Mouse (Mus musculus) forebrain, embryonic 12.5 days (tissue): Measurements from ENCODE around the gene Ror2. TPM values are rescaled to one million over a fixed set of nuclear protein-coding genes. Genes with fewer than 3 reads are reported as not detected.
A peak's percentile ranks its signal among the peaks of the same experiment; 100 is the strongest.
"Not testable (repeated sequence)": the region's sequence is repeated elsewhere in the genome, so short reads cannot be mapped to it uniquely, and the experiment has no call there.

ENCODE experiments used
- ATAC-seq: fragments of 200-750 bp; cut with Nextera tagmentation; 2 replicates; pipeline ENCODE4 v1.8.0; 2017; ENCODE audit warnings: moderate TSS enrichment; ENCODE audit not compliant: low FRiP score
- H3K27ac ChIP-seq: fragments of 300-500 bp; sonication (generic); 2 replicates; pipeline ENCODE4 v1.5.1; 2016; ENCODE audit warnings: mild to moderate bottlenecking
- H3K27me3 ChIP-seq: fragments of 300-500 bp; sonication (generic); 2 replicates; pipeline ENCODE4 v1.6.1; 2016; ENCODE audit warnings: mild to moderate bottlenecking
- H3K36me3 ChIP-seq: fragments of 300-500 bp; sonication (generic); replicated peaks from 2 replicates; pipeline ENCODE4 v1.6.1; 2016; ENCODE audit warnings: mild to moderate bottlenecking
- H3K4me1 ChIP-seq: fragments of 300-500 bp; sonication (generic); 2 replicates; pipeline ENCODE4 v1.6.1; 2016
- H3K4me2 ChIP-seq: fragments of 300-500 bp; sonication (generic); 2 replicates; pipeline ENCODE4 v1.6.1; 2016; ENCODE audit warnings: mild to moderate bottlenecking, moderate library complexity
- H3K4me3 ChIP-seq: fragments of 300-500 bp; sonication (generic); replicated peaks from 2 replicates; pipeline ENCODE4 v1.5.1; 2016; ENCODE audit warnings: mild to moderate bottlenecking
- H3K9ac ChIP-seq: fragments of 300-500 bp; sonication (generic); 2 replicates; pipeline ENCODE4 v1.6.1; 2016; ENCODE audit warnings: mild to moderate bottlenecking
- H3K9me3 ChIP-seq: fragments of 300-500 bp; sonication (generic); 2 replicates; pipeline ENCODE4 v1.6.1; 2016
- WGBS: fragments of 180-500 bp; shearing (Covaris S2); methylation state at CpG from one replicate; pipeline ENCODE4 v1.1.7; 2016; 5-methylcytosine and 5-hydroxymethylcytosine counted together
- polyA plus RNA-seq: library from polyadenylated mRNA; unstranded; fragments of >200 nt; fragmentation: Nextera tagmentation; extraction: Ambion mirVana; gene quantifications from 2 replicates; pipeline ENCODE4 v1.2.1, GENCODE M21; 2016

The Ror2 gene
- 13.9 and 18.5 TPM in 2 replicates for polyA plus RNA-seq

- Histone ChIP-seq H3K27ac (peak within 1 kb of the TSS; percentile 53; the same call in 1 of the 2 replicates), H3K4me3 (peak within 1 kb of the TSS; percentile 65), H3K4me1 (peaks cover 33% of the 10 kb centered on the region), H3K9ac (peak within 1 kb of the TSS; percentile 80), H3K9me3 (no peaks in the 10 kb centered on the region), H3K27me3 (peaks cover 54% of the 10 kb centered on the region), H3K36me3 (no peaks in the 10 kb centered on the region), H3K4me2 (peak within 1 kb of the TSS; percentile 72)
- under 1% methylated on average over 56 of the region's 68 CpGs for WGBS
- peak; percentile 85 for ATAC-seq
Observed at GRCm38 (mm10) chr13:53285756-53286361, at the start of gene Ror2. Gene Ror2, minus strand, starts transcription at chr13:53286124.

- H3K9me3 ChIP-seq, result no peaks in the 10 kb centered on the region
- WGBS, result 90% methylated on average over 8 of the region's 8 CpGs
Observed at GRCm38 (mm10) chr13:53333769-53334168, 47.8 kb upstream of the Ror2 start.

DNA sequence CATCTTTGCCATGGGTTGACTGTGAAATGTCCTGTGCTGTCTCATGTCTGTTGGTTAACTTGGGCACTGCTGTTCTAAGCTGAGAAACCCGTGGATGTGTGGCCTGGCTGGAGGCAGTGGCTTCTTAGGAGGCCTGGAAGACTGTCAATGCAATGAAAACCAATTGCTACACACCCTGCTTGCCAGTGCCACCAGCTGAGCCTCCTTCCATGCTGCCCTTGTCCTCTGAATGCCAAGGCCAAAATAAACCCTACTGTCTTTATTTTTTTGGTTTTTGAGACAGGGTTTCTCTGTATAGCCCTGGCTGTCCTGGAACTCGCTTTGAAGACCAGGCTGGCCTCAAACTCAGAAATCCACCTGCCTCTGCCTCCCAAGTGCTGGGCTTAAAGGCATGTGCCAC lies 44.3 kb upstream of the Ror2 start:
- Histone ChIP-seq H3K4me2 (no peak overlapping the region), H3K4me1 (no peaks in the 10 kb centered on the region), H3K9ac (no peak overlapping the region), H3K27me3 (no peaks in the 10 kb centered on the region), H3K4me3 (no peak overlapping the region), H3K36me3 (peaks cover 32% of the 10 kb centered on the region), H3K27ac (no peak overlapping the region), H3K9me3 (no peaks in the 10 kb centered on the region)
- ATAC-seq, result no peak
- WGBS, result 77% methylated on average over 2 of the region's 2 CpGs

More at GRCm38 (mm10) chr13:53333769-53334168, 47.8 kb upstream of the Ror2 start:
- no peak overlapping the region for H3K4me2 ChIP-seq
- H3K27ac ChIP-seq, result no peak overlapping the region
- H3K27me3 ChIP-seq, result no peaks in the 10 kb centered on the region
- ATAC-seq, result no peak
- peaks cover 64% of the 10 kb centered on the region for H3K36me3 ChIP-seq
- H3K4me1 ChIP-seq, result no peaks in the 10 kb centered on the region
- no peak overlapping the region for H3K4me3 ChIP-seq
- H3K9ac ChIP-seq, result no peak overlapping the region

DNA sequence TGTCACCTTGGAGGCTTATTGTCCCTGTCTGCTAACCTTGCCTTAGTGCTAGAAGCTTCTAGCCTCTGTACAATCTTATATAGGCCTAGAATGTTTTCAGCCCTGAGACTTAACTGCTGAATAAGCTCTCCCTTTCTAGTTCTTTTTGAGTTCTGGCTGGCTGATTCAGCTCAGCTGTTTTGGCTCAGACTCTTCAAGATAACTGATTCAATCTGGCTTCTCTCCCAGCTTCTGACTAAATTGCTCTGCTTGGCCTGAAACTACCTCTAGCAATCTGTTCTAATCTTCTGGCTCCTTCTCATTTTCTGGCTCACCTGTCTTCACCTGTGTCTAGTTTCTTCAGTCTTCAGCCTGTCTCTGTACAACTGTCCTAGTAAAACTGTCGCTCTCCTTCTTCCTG lies 39.6 kb upstream of the Ror2 start:
- no peak for ATAC-seq
- WGBS, result 94% methylated on average over 1 of the region's 1 CpGs
- Histone ChIP-seq H3K4me1 (no peaks in the 10 kb centered on the region), H3K9ac (no peak overlapping the region), H3K9me3 (no peaks in the 10 kb centered on the region), H3K27ac (no peak overlapping the region), H3K4me2 (no peak overlapping the region), H3K4me3 (no peak overlapping the region), H3K36me3 (no peaks in the 10 kb centered on the region), H3K27me3 (no peaks in the 10 kb centered on the region)

GRCm38 (mm10) chr13:53323661-53324060 lies 37.7 kb upstream of the Ror2 start:
- no peaks in the 10 kb centered on the region for H3K36me3 ChIP-seq
- no peak overlapping the region for H3K4me3 ChIP-seq
- no peaks in the 10 kb centered on the region for H3K9me3 ChIP-seq
- no peaks in the 10 kb centered on the region for H3K27me3 ChIP-seq
- no peak overlapping the region for H3K9ac ChIP-seq
- no peak overlapping the region for H3K4me2 ChIP-seq
- 88% methylated on average over 2 of the region's 2 CpGs for WGBS
- H3K4me1 ChIP-seq, result no peaks in the 10 kb centered on the region
- no peak overlapping the region for H3K27ac ChIP-seq
- no peak for ATAC-seq

- Histone ChIP-seq H3K27ac (no peak overlapping the region), H3K4me3 (no peak overlapping the region), H3K27me3 (no peaks in the 10 kb centered on the region), H3K36me3 (no peaks in the 10 kb centered on the region), H3K9ac (no peak overlapping the region), H3K4me1 (no peaks in the 10 kb centered on the region), H3K9me3 (no peaks in the 10 kb centered on the region), H3K4me2 (no peak overlapping the region)
- no peak for ATAC-seq
- 81% methylated on average over 12 of the region's 12 CpGs for WGBS
Observed at GRCm38 (mm10) chr13:53320899-53321298, 35.0 kb upstream of the Ror2 start.

- Histone ChIP-seq H3K4me1 (no peaks in the 10 kb centered on the region), H3K36me3 (no peaks in the 10 kb centered on the region), H3K27me3 (no peaks in the 10 kb centered on the region), H3K9ac (no peak overlapping the region), H3K9me3 (no peaks in the 10 kb centered on the region), H3K4me3 (no peak overlapping the region), H3K27ac (no peak overlapping the region), H3K4me2 (no peak overlapping the region)
- WGBS, result 73% methylated on average over 11 of the region's 11 CpGs
- no peak for ATAC-seq
Observed at GRCm38 (mm10) chr13:53316515-53317295, 30.8 kb upstream of the Ror2 start.

DNA sequence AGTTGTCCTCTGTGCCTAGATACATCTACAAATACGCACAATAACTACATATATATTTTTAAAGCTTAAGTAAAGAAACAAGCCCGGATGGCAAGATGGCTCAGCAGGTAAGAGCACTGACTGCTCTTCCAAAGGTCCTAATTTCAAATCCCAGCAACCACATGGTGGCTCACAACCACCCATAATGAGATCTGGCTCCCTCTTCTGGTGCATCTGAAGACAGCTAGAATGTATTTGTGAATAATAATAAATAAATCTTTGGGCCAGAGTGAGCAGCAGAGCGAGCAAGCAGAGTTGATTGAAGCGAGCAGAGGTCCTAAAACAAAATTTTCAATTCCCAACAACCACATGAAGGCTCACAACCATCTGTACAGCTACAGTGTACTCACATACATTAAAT lies 29.8 kb upstream of the Ror2 start:
- not testable (repeated sequence) for H3K27me3 ChIP-seq, ATAC-seq, H3K4me1 ChIP-seq, H3K4me3 ChIP-seq, H3K9me3 ChIP-seq, H3K36me3 ChIP-seq, H3K9ac ChIP-seq, H3K27ac ChIP-seq, H3K4me2 ChIP-seq
- 73% methylated on average over 4 of the region's 4 CpGs for WGBS

DNA sequence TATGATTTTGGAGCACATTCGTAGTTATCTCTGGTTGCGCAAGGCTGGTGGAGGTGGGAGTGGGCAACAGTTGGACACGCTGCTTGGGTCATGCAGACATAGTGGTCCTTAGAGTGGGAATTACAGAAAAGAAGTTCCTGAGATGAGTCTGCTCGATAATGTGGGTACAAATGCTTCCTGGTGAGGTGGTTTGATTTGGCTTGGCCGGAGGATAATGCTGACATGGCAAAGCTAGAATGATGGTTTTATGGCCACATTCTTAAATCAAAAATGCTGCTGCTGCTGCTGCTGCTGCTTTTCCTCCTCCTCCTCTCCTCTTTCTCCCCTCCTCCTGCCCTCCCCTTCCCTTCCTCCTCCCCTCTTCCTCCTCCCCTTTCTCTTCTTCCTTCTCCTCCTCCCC lies 24.5 kb upstream of the Ror2 start:
- peaks cover 14% of the 10 kb centered on the region for H3K4me1 ChIP-seq
- 0 out of 2 replicates have a peak, but pooled peaks cover 6% of the 10 kb centered on the region for H3K27me3 ChIP-seq
- 92% methylated on average over 5 of the region's 5 CpGs for WGBS
- H3K4me3 ChIP-seq, result no peak overlapping the region
- H3K9me3 ChIP-seq, result no peaks in the 10 kb centered on the region
- H3K9ac ChIP-seq, result no peak overlapping the region
- peak overlapping the region; percentile 68; the same call in 1 of the 2 replicates for H3K27ac ChIP-seq
- no peaks in the 10 kb centered on the region for H3K36me3 ChIP-seq
- H3K4me2 ChIP-seq, result no peak overlapping the region
- ATAC-seq, result no peak

DNA sequence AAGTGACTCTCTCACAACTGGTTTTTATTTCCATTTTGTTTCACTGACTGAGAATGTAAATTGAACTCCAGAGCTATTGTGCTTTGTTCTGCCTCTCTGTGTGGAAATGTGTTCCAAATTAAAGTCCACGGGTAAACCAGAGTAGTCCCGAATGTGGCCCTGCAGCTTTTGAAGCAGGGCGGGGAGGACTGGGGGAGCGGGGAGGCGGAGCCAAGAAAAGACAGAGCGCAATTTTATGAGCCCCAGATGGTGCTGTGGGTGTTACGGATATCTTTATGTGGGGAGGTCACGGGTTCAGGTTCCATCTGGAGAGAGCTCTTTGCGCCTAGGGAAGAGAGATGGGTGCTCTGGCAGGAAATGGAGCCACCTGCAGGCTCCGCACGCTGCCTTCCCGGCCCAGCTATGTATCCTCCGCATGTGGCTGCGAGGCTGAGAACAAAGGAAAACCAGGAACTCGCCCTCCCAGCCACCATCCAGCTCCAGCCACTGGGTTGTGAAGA lies 23.8 kb upstream of the Ror2 start:
- 0 out of 2 replicates have a peak, but pooled peaks cover 6% of the 10 kb centered on the region for H3K27me3 ChIP-seq
- H3K9ac ChIP-seq, result peak overlapping the region; percentile 47; the same call in 1 of the 2 replicates
- H3K4me2 ChIP-seq, result peak overlapping the region; percentile 52
- WGBS, result 4% methylated on average over 15 of the region's 15 CpGs
- H3K9me3 ChIP-seq, result no peaks in the 10 kb centered on the region
- H3K4me3 ChIP-seq, result peak overlapping the region; percentile 19
- peak; percentile 77 for ATAC-seq
- peaks cover 14% of the 10 kb centered on the region for H3K4me1 ChIP-seq
- peak overlapping the region; percentile 68 for H3K27ac ChIP-seq
- no peaks in the 10 kb centered on the region for H3K36me3 ChIP-seq

DNA sequence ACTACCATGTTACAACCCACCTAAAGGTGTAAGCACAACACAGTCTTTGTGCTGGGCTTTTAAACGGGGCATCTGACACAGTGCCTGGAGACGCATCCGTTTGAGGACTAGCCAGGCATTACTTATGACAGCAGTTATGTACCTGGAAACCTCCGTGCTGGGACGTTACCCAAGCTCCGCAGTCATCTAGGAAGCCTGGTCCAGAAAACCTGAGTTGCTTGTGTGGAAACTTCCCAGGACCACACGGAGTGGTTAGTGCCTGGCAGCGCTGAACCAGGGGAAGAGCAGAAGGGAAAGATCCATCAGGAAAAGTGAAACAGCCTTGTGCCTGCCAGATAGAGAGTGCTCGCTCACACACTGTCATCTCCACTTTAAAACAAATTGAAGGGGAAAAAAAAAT lies 23.2 kb upstream of the Ror2 start:
- Histone ChIP-seq H3K36me3 (no peaks in the 10 kb centered on the region), H3K9me3 (no peaks in the 10 kb centered on the region), H3K27ac (peak overlapping the region; percentile 76), H3K4me1 (peaks cover 14% of the 10 kb centered on the region), H3K9ac (no peak overlapping the region), H3K4me2 (peak overlapping the region; percentile 52; the same call in 1 of the 2 replicates), H3K27me3 (0 out of 2 replicates have a peak, but pooled peaks cover 6% of the 10 kb centered on the region), H3K4me3 (no peak overlapping the region)
- no peak for ATAC-seq
- 54% methylated on average over 9 of the region's 9 CpGs for WGBS

- no peak for ATAC-seq
- WGBS, result 63% methylated on average over 5 of the region's 5 CpGs
Observed at GRCm38 (mm10) chr13:53306836-53307235, 20.9 kb upstream of the Ror2 start.

More at GRCm38 (mm10) chr13:53306836-53307235, 20.9 kb upstream of the Ror2 start:
- Histone ChIP-seq H3K27me3 (0 out of 2 replicates have a peak, but pooled peaks cover 6% of the 10 kb centered on the region), H3K4me3 (no peak overlapping the region), H3K4me2 (no peak overlapping the region), H3K4me1 (peaks cover 14% of the 10 kb centered on the region), H3K9me3 (no peaks in the 10 kb centered on the region), H3K9ac (no peak overlapping the region), H3K27ac (no peak overlapping the region), H3K36me3 (no peaks in the 10 kb centered on the region)
